Mouse (Mus musculus): ENCODE results near the gene Abi3.

GRCm38 (mm10) chr11:95795582-95795981 lies 46.7 kb downstream of the Abi3 start:
- TF ChIP-seq CTCF (IDR thresholded peaks at IDR 0.05) (no peak), POLR2A (IDR thresholded peaks at IDR 0.05; ENCODE audit: insufficient read depth, low read depth, low read length) (no peak)

Data from heart, adult 2 months (tissue).